Mouse (Mus musculus) heart, embryonic 11.5 days (tissue): Measurements from ENCODE around the gene Nprl3. TPM values are rescaled to one million over a fixed set of nuclear protein-coding genes. Genes with fewer than 3 reads are reported as not detected.

Experiments used
- ATAC-seq: fragments of 200-750 bp; cut with Nextera tagmentation; replicated peaks from 2 replicates; pipeline ENCODE4 v1.8.0; 2017; ENCODE audit warnings: moderate library complexity; ENCODE audit not compliant: insufficient number of reproducible peaks, low FRiP score, low TSS enrichment
- H3K27ac ChIP-seq: fragments of 300-500 bp; sonication (generic); 2 replicates; pipeline ENCODE4 v1.5.1; 2014; ENCODE audit warnings: mild to moderate bottlenecking, low read depth, low read length
- H3K27me3 ChIP-seq: fragments of 300-500 bp; sonication (generic); 2 replicates; pipeline ENCODE4 v1.6.1; 2014; ENCODE audit warnings: mild to moderate bottlenecking, low read length, mixed read lengths; ENCODE audit not compliant: control insufficient read depth, insufficient read depth
- H3K36me3 ChIP-seq: fragments of 300-500 bp; sonication (generic); 2 replicates; pipeline ENCODE4 v1.6.1; 2014; ENCODE audit warnings: mild to moderate bottlenecking, low read length, moderate library complexity, mixed read lengths; ENCODE audit not compliant: control insufficient read depth, insufficient read depth
- H3K4me1 ChIP-seq: fragments of 300-500 bp; sonication (generic); 2 replicates; pipeline ENCODE4 v1.6.1; 2014; ENCODE audit warnings: low read length; ENCODE audit not compliant: control insufficient read depth, insufficient read depth
- H3K4me2 ChIP-seq: fragments of 300-500 bp; sonication (generic); 2 replicates; pipeline ENCODE4 v1.6.1; 2014; ENCODE audit warnings: mild to moderate bottlenecking, moderate library complexity
- H3K4me3 ChIP-seq: fragments of 300-500 bp; sonication (generic); 2 replicates; pipeline ENCODE4 v1.5.1; 2014; ENCODE audit warnings: low read depth, low read length
- H3K9ac ChIP-seq: fragments of 300-500 bp; sonication (generic); 2 replicates; pipeline ENCODE4 v1.6.1; 2014; ENCODE audit warnings: mild to moderate bottlenecking, low read depth, low read length, moderate library complexity
- H3K9me3 ChIP-seq: fragments of 300-500 bp; sonication (generic); replicated peaks from 2 replicates; pipeline ENCODE4 v1.6.1; 2016; ENCODE audit warnings: low read length; ENCODE audit not compliant: control insufficient read depth
- WGBS: fragments of 180-500 bp; shearing (Covaris S2); extraction: QIAGEN DNeasy Blood & Tissue Kit; methylation state at CpG from one replicate; pipeline ENCODE4 v1.1.7; 2014; ENCODE audit not compliant: insufficient replicate concordance; 5-methylcytosine and 5-hydroxymethylcytosine counted together
- polyA plus RNA-seq: library from polyadenylated mRNA; unstranded; fragments of >200 nt; fragmentation: Nextera tagmentation; extraction: Ambion mirVana; gene quantifications from 2 replicates; pipeline ENCODE4 v1.2.1, GENCODE M21; 2014

The Nprl3 gene
- polyA plus RNA-seq, 1 experiment from 2014 or later = 34.6 TPM

GRCm38 (mm10) chr11:32178506-32178905 lies 89.0 kb downstream of the Nprl3 start:
- Histone ChIP-seq H3K9me3 (no peaks in the 10 kb centered on the region), H3K4me2 (no peak overlapping the region), H3K9ac (no peak overlapping the region), H3K4me1 (no peaks in the 10 kb centered on the region), H3K27me3 (peaks cover 4% of the 10 kb centered on the region; the same call in 1 of the 2 replicates), H3K36me3 (no peaks in the 10 kb centered on the region), H3K27ac (no peak overlapping the region), H3K4me3 (no peak overlapping the region)
- ATAC-seq = no peak
- 68% methylated on average over 1 of the region's 1 CpGs for WGBS

Other genes starting within 250 kb of the Nprl3 start
- gene Il9r, start 67.4 kb downstream of the Nprl3 start, polyA plus RNA-seq = not detected in 2 replicates
- 59.6 and 72.2 TPM in 2 replicates for gene Snrnp25, start 62.3 kb downstream of the Nprl3 start, polyA plus RNA-seq
- 28.2 and 30.3 TPM in 2 replicates for gene Rhbdf1, start 45.4 kb downstream of the Nprl3 start, polyA plus RNA-seq
- gene Mpg, start 41.2 kb downstream of the Nprl3 start, polyA plus RNA-seq = 22.0 and 22.5 TPM in 2 replicates
- gene Hba-x, start 8.7 kb upstream of the Nprl3 start, polyA plus RNA-seq = 9,744 and 12,458 TPM in 2 replicates
- gene Hba-a1, start 15.8 kb upstream of the Nprl3 start, polyA plus RNA-seq = 8,943 and 11,032 TPM in 2 replicates
- 23.0 and 24.4 TPM in 2 replicates for gene Hbq1b, start 19.3 kb upstream of the Nprl3 start, polyA plus RNA-seq
- 18,841 and 22,217 TPM in 2 replicates for gene Hba-a2, start 28.8 kb upstream of the Nprl3 start, polyA plus RNA-seq
- 0.64 and 1.2 TPM in 2 replicates for gene Hbq1a, start 32.4 kb upstream of the Nprl3 start, polyA plus RNA-seq
- gene Sh3pxd2b, start 80.1 kb upstream of the Nprl3 start, polyA plus RNA-seq = 14.8 and 15.3 TPM in 2 replicates
- gene Ubtd2, start 187.7 kb upstream of the Nprl3 start, polyA plus RNA-seq = 34.7 and 39.1 TPM in 2 replicates